Mouse (Mus musculus): ENCODE results near the gene Slc29a1. TPM values are rescaled to one million over a fixed set of nuclear protein-coding genes. Genes with fewer than 3 reads are reported as not detected.

Gene Slc29a1
- polyA plus RNA-seq, 1 experiment from 2014 or later, result 84.7 TPM

GRCm38 (mm10) chr17:45610144-45610866 lies 10.9 kb upstream of the Slc29a1 start:
- no peak overlapping the region for H3K4me3 ChIP-seq (ENCODE audit: control insufficient read depth in 1 of 2, insufficient read depth in 1 of 2, low read depth in 1 of 2, low read length in 2 of 2)

GRCm38 (mm10) chr17:45608396-45608795 lies 9.0 kb upstream of the Slc29a1 start:
- Histone ChIP-seq H3K27me3 (ENCODE audit: control insufficient read depth, insufficient read depth, low read length) (no peaks in the 10 kb centered on the region), H3K4me3 (ENCODE audit: control insufficient read depth in 1 of 2, insufficient read depth in 1 of 2, low read depth in 1 of 2, low read length in 2 of 2) (no peak overlapping the region), H3K36me3 (ENCODE audit: control insufficient read depth, insufficient read depth, low read length) (no peaks in the 10 kb centered on the region), H3K9ac (ENCODE audit: low read length) (no peak overlapping the region), H3K9me3 (ENCODE audit: control insufficient read depth, low read length) (peaks cover 4% of the 10 kb centered on the region; the same call in 1 of the 2 replicates), H3K4me2 (ENCODE audit: low read length) (no peak overlapping the region), H3K4me1 (ENCODE audit: control insufficient read depth in 2 of 2, insufficient read depth in 2 of 2, low read length in 2 of 2) (peaks cover 4 to 6% of the 10 kb centered on the region in 2 experiments; a peak in 3 of 4 replicates), H3K27ac (replicated peaks in 1 of 2; ENCODE audit: control insufficient read depth in 1 of 2, insufficient read depth in 1 of 2, low read depth in 2 of 2, low read length in 2 of 2) (no peak overlapping the region)
- no peak for ATAC-seq (ENCODE audit: insufficient number of reproducible peaks, insufficient read depth, low FRiP score, low read depth)
- WGBS, result 84% methylated on average over 4 of the region's 4 CpGs

More at GRCm38 (mm10) chr17:45610144-45610866, 10.9 kb upstream of the Slc29a1 start:
- Histone ChIP-seq H3K27me3 (ENCODE audit: control insufficient read depth, insufficient read depth, low read length) (no peaks in the 10 kb centered on the region), H3K36me3 (ENCODE audit: control insufficient read depth, insufficient read depth, low read length) (no peaks in the 10 kb centered on the region), H3K4me1 (ENCODE audit: control insufficient read depth in 2 of 2, insufficient read depth in 2 of 2, low read length in 2 of 2) (peaks cover 4 to 6% of the 10 kb centered on the region in 2 experiments; a peak in 3 of 4 replicates), H3K9me3 (ENCODE audit: control insufficient read depth, low read length) (peaks cover 4% of the 10 kb centered on the region; the same call in 1 of the 2 replicates), H3K27ac (replicated peaks in 1 of 2; ENCODE audit: control insufficient read depth in 1 of 2, insufficient read depth in 1 of 2, low read depth in 2 of 2, low read length in 2 of 2) (peak overlapping the region; percentile 50 to 61; a peak in 3 of 4 replicates), H3K9ac (ENCODE audit: low read length) (no peak overlapping the region), H3K4me2 (ENCODE audit: low read length) (no peak overlapping the region)
- peak; percentile 35; the same call in 1 of the 2 replicates for ATAC-seq (ENCODE audit: insufficient number of reproducible peaks, insufficient read depth, low FRiP score, low read depth)
- WGBS, result 18% methylated on average over 5 of the region's 5 CpGs

- Histone ChIP-seq H3K27ac (replicated peaks in 1 of 2; ENCODE audit: control insufficient read depth in 1 of 2, insufficient read depth in 1 of 2, low read depth in 2 of 2, low read length in 2 of 2) (no peak overlapping the region), H3K27me3 (ENCODE audit: control insufficient read depth, insufficient read depth, low read length) (no peaks in the 10 kb centered on the region), H3K4me2 (ENCODE audit: low read length) (no peak overlapping the region), H3K9ac (ENCODE audit: low read length) (no peak overlapping the region), H3K4me1 (ENCODE audit: control insufficient read depth in 2 of 2, insufficient read depth in 2 of 2, low read length in 2 of 2) (peaks cover 5 to 6% of the 10 kb centered on the region in 2 experiments; a peak in 3 of 4 replicates), H3K36me3 (ENCODE audit: control insufficient read depth, insufficient read depth, low read length) (no peaks in the 10 kb centered on the region), H3K4me3 (ENCODE audit: control insufficient read depth in 1 of 2, insufficient read depth in 1 of 2, low read depth in 1 of 2, low read length in 2 of 2) (no peak overlapping the region), H3K9me3 (ENCODE audit: control insufficient read depth, low read length) (peaks cover 4% of the 10 kb centered on the region; the same call in 1 of the 2 replicates)
- ATAC-seq (ENCODE audit: insufficient number of reproducible peaks, insufficient read depth, low FRiP score, low read depth), result no peak
- 80% methylated on average over 15 of the region's 15 CpGs for WGBS
Observed at GRCm38 (mm10) chr17:45606992-45607879, 7.8 kb upstream of the Slc29a1 start.

GRCm38 (mm10) chr17:45602984-45603383 lies 3.6 kb upstream of the Slc29a1 start:
- H3K4me2 ChIP-seq (ENCODE audit: low read length), result no peak overlapping the region
- H3K27ac ChIP-seq (replicated peaks in 1 of 2; ENCODE audit: control insufficient read depth in 1 of 2, insufficient read depth in 1 of 2, low read depth in 2 of 2, low read length in 2 of 2), result no peak overlapping the region
- no peak for ATAC-seq (ENCODE audit: insufficient number of reproducible peaks, insufficient read depth, low FRiP score, low read depth)
- H3K9ac ChIP-seq (ENCODE audit: low read length), result no peak overlapping the region
- H3K4me1 ChIP-seq (ENCODE audit: control insufficient read depth in 2 of 2, insufficient read depth in 2 of 2, low read length in 2 of 2), result peaks cover 15 to 25% of the 10 kb centered on the region in 2 experiments
- no peaks in the 10 kb centered on the region for H3K27me3 ChIP-seq (ENCODE audit: control insufficient read depth, insufficient read depth, low read length)
- H3K4me3 ChIP-seq (ENCODE audit: control insufficient read depth in 1 of 2, insufficient read depth in 1 of 2, low read depth in 1 of 2, low read length in 2 of 2), result no peak overlapping the region
- H3K9me3 ChIP-seq (ENCODE audit: control insufficient read depth, low read length), result peaks cover 4% of the 10 kb centered on the region; the same call in 1 of the 2 replicates
- no peaks in the 10 kb centered on the region for H3K36me3 ChIP-seq (ENCODE audit: control insufficient read depth, insufficient read depth, low read length)
- WGBS, result 88% methylated on average over 3 of the region's 3 CpGs

GRCm38 (mm10) chr17:45601877-45602304 lies 2.5 kb upstream of the Slc29a1 start, which contains the start of gene Mymx:
Mymx (minus strand) TSS chr17:45602102.
- no peak for ATAC-seq (ENCODE audit: insufficient number of reproducible peaks, insufficient read depth, low FRiP score, low read depth)

GRCm38 (mm10) chr17:45601325-45601724 lies 1.9 kb upstream of the Slc29a1 start:
- Histone ChIP-seq H3K4me3 (ENCODE audit: control insufficient read depth in 1 of 2, insufficient read depth in 1 of 2, low read depth in 1 of 2, low read length in 2 of 2) (no peak overlapping the region; a peak in 1 of 4 replicates), H3K4me2 (ENCODE audit: low read length) (peak overlapping the region; percentile 43), H3K36me3 (ENCODE audit: control insufficient read depth, insufficient read depth, low read length) (no peaks in the 10 kb centered on the region), H3K9me3 (ENCODE audit: control insufficient read depth, low read length) (no peaks in the 10 kb centered on the region), H3K4me1 (ENCODE audit: control insufficient read depth in 2 of 2, insufficient read depth in 2 of 2, low read length in 2 of 2) (peaks cover 22 to 33% of the 10 kb centered on the region in 2 experiments), H3K9ac (ENCODE audit: low read length) (peak overlapping the region; percentile 41; the same call in 1 of the 2 replicates), H3K27me3 (ENCODE audit: control insufficient read depth, insufficient read depth, low read length) (no peaks in the 10 kb centered on the region), H3K27ac (replicated peaks in 1 of 2; ENCODE audit: control insufficient read depth in 1 of 2, insufficient read depth in 1 of 2, low read depth in 2 of 2, low read length in 2 of 2) (no peak overlapping the region; a peak in 1 of 4 replicates)
- ATAC-seq (ENCODE audit: insufficient number of reproducible peaks, insufficient read depth, low FRiP score, low read depth), result no peak
- WGBS, result 10% methylated on average over 22 of the region's 22 CpGs

More at GRCm38 (mm10) chr17:45601877-45602304, 2.5 kb upstream of the Slc29a1 start, which contains the start of gene Mymx:
- Histone ChIP-seq H3K9me3 (ENCODE audit: control insufficient read depth, low read length) (no peaks in the 10 kb centered on the region), H3K36me3 (ENCODE audit: control insufficient read depth, insufficient read depth, low read length) (no peaks in the 10 kb centered on the region), H3K27me3 (ENCODE audit: control insufficient read depth, insufficient read depth, low read length) (no peaks in the 10 kb centered on the region), H3K9ac (ENCODE audit: low read length) (peak within 1 kb of the TSS; percentile 41; the same call in 1 of the 2 replicates), H3K4me3 (ENCODE audit: control insufficient read depth in 1 of 2, insufficient read depth in 1 of 2, low read depth in 1 of 2, low read length in 2 of 2) (no peak within 1 kb of the TSS; a peak in 1 of 4 replicates), H3K4me2 (ENCODE audit: low read length) (peak within 1 kb of the TSS; percentile 43), H3K4me1 (ENCODE audit: control insufficient read depth in 2 of 2, insufficient read depth in 2 of 2, low read length in 2 of 2) (peaks cover 18 to 28% of the 10 kb centered on the region in 2 experiments), H3K27ac (replicated peaks in 1 of 2; ENCODE audit: control insufficient read depth in 1 of 2, insufficient read depth in 1 of 2, low read depth in 2 of 2, low read length in 2 of 2) (no peak within 1 kb of the TSS; a peak in 1 of 4 replicates)
- 43% methylated on average over 6 of the region's 6 CpGs for WGBS

GRCm38 (mm10) chr17:45600267-45600666 lies 861 bp upstream of the Slc29a1 start:
- Histone ChIP-seq H3K27ac (replicated peaks in 1 of 2; ENCODE audit: control insufficient read depth in 1 of 2, insufficient read depth in 1 of 2, low read depth in 2 of 2, low read length in 2 of 2) (no peak overlapping the region), H3K4me2 (ENCODE audit: low read length) (peak overlapping the region; percentile 80; the same call in 1 of the 2 replicates), H3K4me3 (ENCODE audit: control insufficient read depth in 1 of 2, insufficient read depth in 1 of 2, low read depth in 1 of 2, low read length in 2 of 2) (no peak overlapping the region), H3K27me3 (ENCODE audit: control insufficient read depth, insufficient read depth, low read length) (no peaks in the 10 kb centered on the region), H3K9me3 (ENCODE audit: control insufficient read depth, low read length) (no peaks in the 10 kb centered on the region), H3K9ac (ENCODE audit: low read length) (no peak overlapping the region), H3K36me3 (ENCODE audit: control insufficient read depth, insufficient read depth, low read length) (no peaks in the 10 kb centered on the region), H3K4me1 (ENCODE audit: control insufficient read depth in 2 of 2, insufficient read depth in 2 of 2, low read length in 2 of 2) (peaks cover 27 to 42% of the 10 kb centered on the region in 2 experiments)
- WGBS, result 71% methylated on average over 8 of the region's 8 CpGs
- no peak for ATAC-seq (ENCODE audit: insufficient number of reproducible peaks, insufficient read depth, low FRiP score, low read depth)
